Mouse (Mus musculus): ENCODE data around the gene Fry. TPM values are rescaled to one million over a fixed set of nuclear protein-coding genes. Genes with fewer than 3 reads are reported as not detected.

The Fry gene
- polyA plus RNA-seq, 1 experiment from 2014 or later: 5.5 TPM

- Histone ChIP-seq H3K27me3 (replicated peaks; ENCODE audit: control insufficient read depth, insufficient read depth, low read length) (no peaks in the 10 kb centered on the region), H3K9me3 (ENCODE audit: control insufficient read depth) (no peaks in the 10 kb centered on the region), H3K9ac (ENCODE audit: low read depth, low read length) (no peak overlapping the region), H3K27ac (ENCODE audit: low read depth, low read length) (no peak overlapping the region), H3K4me2 (replicated peaks; ENCODE audit: low read depth) (no peak overlapping the region), H3K36me3 (ENCODE audit: control insufficient read depth, insufficient read depth) (no peaks in the 10 kb centered on the region), H3K4me3 (ENCODE audit: low read depth, low read length) (no peak overlapping the region), H3K4me1 (replicated peaks; ENCODE audit: control insufficient read depth, insufficient read depth, low read length) (no peaks in the 10 kb centered on the region)
- TF ChIP-seq CTCF (IDR thresholded peaks at IDR 0.05; ENCODE audit: low read depth): no peak
- ATAC-seq: no peak
- WGBS: 74% methylated on average over 6 of the region's 6 CpGs
Observed at GRCm38 (mm10) chr5:150173869-150174268, 55.4 kb downstream of the Fry start.

GRCm38 (mm10) chr5:150174950-150175349, 56.5 kb downstream of the Fry start:
- Histone ChIP-seq H3K4me2 (replicated peaks; ENCODE audit: low read depth) (no peak overlapping the region), H3K4me3 (ENCODE audit: low read depth, low read length) (no peak overlapping the region), H3K9ac (ENCODE audit: low read depth, low read length) (no peak overlapping the region), H3K36me3 (ENCODE audit: control insufficient read depth, insufficient read depth) (no peaks in the 10 kb centered on the region), H3K9me3 (ENCODE audit: control insufficient read depth) (no peaks in the 10 kb centered on the region), H3K4me1 (replicated peaks; ENCODE audit: control insufficient read depth, insufficient read depth, low read length) (no peaks in the 10 kb centered on the region), H3K27ac (ENCODE audit: low read depth, low read length) (no peak overlapping the region), H3K27me3 (replicated peaks; ENCODE audit: control insufficient read depth, insufficient read depth, low read length) (no peaks in the 10 kb centered on the region)
- no peak for ATAC-seq
- peak; percentile 22; the same call in 1 of the 2 replicates for TF ChIP-seq CTCF (IDR thresholded peaks at IDR 0.05; ENCODE audit: low read depth)

GRCm38 (mm10) chr5:150176251-150177015, 58.0 kb downstream of the Fry start:
- TF ChIP-seq CTCF (IDR thresholded peaks at IDR 0.05; ENCODE audit: low read depth): no peak
- Histone ChIP-seq H3K4me1 (replicated peaks; ENCODE audit: control insufficient read depth, insufficient read depth, low read length) (no peaks in the 10 kb centered on the region), H3K27ac (ENCODE audit: low read depth, low read length) (no peak overlapping the region), H3K9me3 (ENCODE audit: control insufficient read depth) (no peaks in the 10 kb centered on the region), H3K4me2 (replicated peaks; ENCODE audit: low read depth) (no peak overlapping the region), H3K9ac (ENCODE audit: low read depth, low read length) (no peak overlapping the region), H3K4me3 (ENCODE audit: low read depth, low read length) (no peak overlapping the region), H3K27me3 (replicated peaks; ENCODE audit: control insufficient read depth, insufficient read depth, low read length) (no peaks in the 10 kb centered on the region), H3K36me3 (ENCODE audit: control insufficient read depth, insufficient read depth) (no peaks in the 10 kb centered on the region)
- ATAC-seq: no peak
- 71% methylated on average over 13 of the region's 13 CpGs for WGBS

GRCm38 (mm10) chr5:150177757-150178156, 59.3 kb downstream of the Fry start:
- Histone ChIP-seq H3K27ac (ENCODE audit: low read depth, low read length) (no peak overlapping the region), H3K4me1 (replicated peaks; ENCODE audit: control insufficient read depth, insufficient read depth, low read length) (no peaks in the 10 kb centered on the region), H3K36me3 (ENCODE audit: control insufficient read depth, insufficient read depth) (no peaks in the 10 kb centered on the region), H3K9me3 (ENCODE audit: control insufficient read depth) (no peaks in the 10 kb centered on the region), H3K27me3 (replicated peaks; ENCODE audit: control insufficient read depth, insufficient read depth, low read length) (no peaks in the 10 kb centered on the region), H3K4me3 (ENCODE audit: low read depth, low read length) (no peak overlapping the region), H3K4me2 (replicated peaks; ENCODE audit: low read depth) (no peak overlapping the region), H3K9ac (ENCODE audit: low read depth, low read length) (no peak overlapping the region)
- ATAC-seq: no peak
- no peak for TF ChIP-seq CTCF (IDR thresholded peaks at IDR 0.05; ENCODE audit: low read depth)
- 90% methylated on average over 1 of the region's 1 CpGs for WGBS

GRCm38 (mm10) chr5:150178194-150178801, 59.9 kb downstream of the Fry start:
- H3K36me3 ChIP-seq (ENCODE audit: control insufficient read depth, insufficient read depth): no peaks in the 10 kb centered on the region
- no peak overlapping the region for H3K4me3 ChIP-seq (ENCODE audit: low read depth, low read length)
- H3K27me3 ChIP-seq (replicated peaks; ENCODE audit: control insufficient read depth, insufficient read depth, low read length): no peaks in the 10 kb centered on the region
- H3K27ac ChIP-seq (ENCODE audit: low read depth, low read length): no peak overlapping the region
- H3K9me3 ChIP-seq (ENCODE audit: control insufficient read depth): no peaks in the 10 kb centered on the region
- 48% methylated on average over 1 of the region's 2 CpGs for WGBS
- H3K4me2 ChIP-seq (replicated peaks; ENCODE audit: low read depth): no peak overlapping the region
- no peak overlapping the region for H3K9ac ChIP-seq (ENCODE audit: low read depth, low read length)
- no peak for ATAC-seq
- no peak for TF ChIP-seq CTCF (IDR thresholded peaks at IDR 0.05; ENCODE audit: low read depth)
- H3K4me1 ChIP-seq (replicated peaks; ENCODE audit: control insufficient read depth, insufficient read depth, low read length): no peaks in the 10 kb centered on the region

- Histone ChIP-seq H3K9me3 (ENCODE audit: control insufficient read depth) (no peaks in the 10 kb centered on the region), H3K4me2 (replicated peaks; ENCODE audit: low read depth) (no peak overlapping the region), H3K4me3 (ENCODE audit: low read depth, low read length) (no peak overlapping the region), H3K36me3 (ENCODE audit: control insufficient read depth, insufficient read depth) (no peaks in the 10 kb centered on the region), H3K9ac (ENCODE audit: low read depth, low read length) (no peak overlapping the region), H3K4me1 (replicated peaks; ENCODE audit: control insufficient read depth, insufficient read depth, low read length) (no peaks in the 10 kb centered on the region), H3K27me3 (replicated peaks; ENCODE audit: control insufficient read depth, insufficient read depth, low read length) (no peaks in the 10 kb centered on the region), H3K27ac (ENCODE audit: low read depth, low read length) (no peak overlapping the region)
- ATAC-seq: no peak
- whole genome bisulfite sequencing: 71% methylated on average over 1 of the region's 1 CpGs
- TF ChIP-seq CTCF (IDR thresholded peaks at IDR 0.05; ENCODE audit: low read depth): no peak
Observed at GRCm38 (mm10) chr5:150180985-150181607, 62.7 kb downstream of the Fry start.

Measured in intestine, postnatal 0 days (tissue).